Mouse (Mus musculus): ENCODE measurements around the gene Dctn3. TPM values are rescaled to one million over a fixed set of nuclear protein-coding genes. Genes with fewer than 3 reads are reported as not detected.
"Not testable (repeated sequence)": the region's sequence is repeated elsewhere in the genome, so short reads cannot be mapped to it uniquely, and the experiment has no call there.

The Dctn3 gene
- 301 and 330 TPM in 2 replicates for polyA plus RNA-seq (2014; fragmentation: Nextera tagmentation; extraction: Ambion mirVana)

GRCm38 (mm10) chr4:41722918-41723351, at the start of gene Dctn3:
Dctn3 (minus strand) TSS chr4:41723170.
- peaks cover 15% of the 10 kb centered on the region for H3K27me3 ChIP-seq (replicated peaks; ENCODE audit: control insufficient read depth, insufficient read depth, low read length)
- H3K4me1 ChIP-seq (ENCODE audit: control insufficient read depth, insufficient read depth, low read length), result peaks cover 27% of the 10 kb centered on the region
- peak within 1 kb of the TSS; percentile 86 for H3K4me2 ChIP-seq (ENCODE audit: low read length)
- ATAC-seq, result peak; percentile 96
- H3K4me3 ChIP-seq (ENCODE audit: low read depth, low read length), result peak within 1 kb of the TSS; percentile 93
- peak within 1 kb of the TSS; percentile 91 for H3K9ac ChIP-seq (ENCODE audit: low read length)
- H3K9me3 ChIP-seq (replicated peaks; ENCODE audit: control insufficient read depth, low read length), result no peaks in the 10 kb centered on the region
- peak; percentile 100 for DNase-seq (ENCODE audit: low spot score)
- no peak within 1 kb of the TSS for H3K27ac ChIP-seq (ENCODE audit: low read depth, low read length)
- peaks cover 23% of the 10 kb centered on the region for H3K36me3 ChIP-seq (ENCODE audit: control insufficient read depth, insufficient read depth, low read length)
- under 1% methylated on average over 27 of the region's 27 CpGs for WGBS

GRCm38 (mm10) chr4:41767301-41767700, 44.3 kb upstream of the Dctn3 start:
- not testable (repeated sequence) for H3K4me3 ChIP-seq (ENCODE audit: low read depth, low read length); H3K9ac ChIP-seq (ENCODE audit: low read length); DNase-seq (ENCODE audit: low spot score); H3K27me3 ChIP-seq (replicated peaks; ENCODE audit: control insufficient read depth, insufficient read depth, low read length); H3K4me1 ChIP-seq (ENCODE audit: control insufficient read depth, insufficient read depth, low read length); H3K4me2 ChIP-seq (ENCODE audit: low read length); H3K27ac ChIP-seq (ENCODE audit: low read depth, low read length); ATAC-seq; H3K9me3 ChIP-seq (replicated peaks; ENCODE audit: control insufficient read depth, low read length); H3K36me3 ChIP-seq (ENCODE audit: control insufficient read depth, insufficient read depth, low read length)
- WGBS, result 82% methylated on average over 10 of the region's 10 CpGs

GRCm38 (mm10) chr4:41763176-41763575, 40.2 kb upstream of the Dctn3 start:
- 73% methylated on average over 3 of the region's 6 CpGs for WGBS

GRCm38 (mm10) chr4:41762688-41763114, 39.7 kb upstream of the Dctn3 start:
- not testable (repeated sequence) for ATAC-seq; H3K27me3 ChIP-seq (replicated peaks; ENCODE audit: control insufficient read depth, insufficient read depth, low read length); H3K4me2 ChIP-seq (ENCODE audit: low read length); H3K9me3 ChIP-seq (replicated peaks; ENCODE audit: control insufficient read depth, low read length); H3K9ac ChIP-seq (ENCODE audit: low read length); H3K27ac ChIP-seq (ENCODE audit: low read depth, low read length); H3K36me3 ChIP-seq (ENCODE audit: control insufficient read depth, insufficient read depth, low read length); H3K4me3 ChIP-seq (ENCODE audit: low read depth, low read length)
- peak; percentile 37 for DNase-seq (ENCODE audit: low spot score)
- H3K4me1 ChIP-seq (ENCODE audit: control insufficient read depth, insufficient read depth, low read length), result peaks cover 18% of the 10 kb centered on the region
- 39% methylated on average over 8 of the region's 8 CpGs for WGBS

More at GRCm38 (mm10) chr4:41763176-41763575, 40.2 kb upstream of the Dctn3 start:
- peaks cover 18% of the 10 kb centered on the region for H3K4me1 ChIP-seq (ENCODE audit: control insufficient read depth, insufficient read depth, low read length)
- not testable (repeated sequence) for H3K9ac ChIP-seq (ENCODE audit: low read length); H3K27me3 ChIP-seq (replicated peaks; ENCODE audit: control insufficient read depth, insufficient read depth, low read length); H3K4me3 ChIP-seq (ENCODE audit: low read depth, low read length); H3K4me2 ChIP-seq (ENCODE audit: low read length); H3K9me3 ChIP-seq (replicated peaks; ENCODE audit: control insufficient read depth, low read length); ATAC-seq; H3K36me3 ChIP-seq (ENCODE audit: control insufficient read depth, insufficient read depth, low read length); DNase-seq (ENCODE audit: low spot score); H3K27ac ChIP-seq (ENCODE audit: low read depth, low read length)

GRCm38 (mm10) chr4:41762099-41762687, 39.2 kb upstream of the Dctn3 start:
- no peaks in the 10 kb centered on the region for H3K27me3 ChIP-seq (replicated peaks; ENCODE audit: control insufficient read depth, insufficient read depth, low read length)
- peaks cover 18% of the 10 kb centered on the region for H3K4me1 ChIP-seq (ENCODE audit: control insufficient read depth, insufficient read depth, low read length)
- DNase-seq (ENCODE audit: low spot score) (no peak), ATAC-seq (peak; percentile 13; the same call in 1 of the 2 replicates)
- no peaks in the 10 kb centered on the region for H3K9me3 ChIP-seq (replicated peaks; ENCODE audit: control insufficient read depth, low read length)
- no peaks in the 10 kb centered on the region for H3K36me3 ChIP-seq (ENCODE audit: control insufficient read depth, insufficient read depth, low read length)
- 43% methylated on average over 8 of the region's 8 CpGs for WGBS
- H3K9ac ChIP-seq (ENCODE audit: low read length), result no peak overlapping the region; the same call in 1 of the 2 replicates
- no peak overlapping the region; the same call in 1 of the 2 replicates for H3K27ac ChIP-seq (ENCODE audit: low read depth, low read length)
- H3K4me2 ChIP-seq (ENCODE audit: low read length), result no peak overlapping the region
- no peak overlapping the region for H3K4me3 ChIP-seq (ENCODE audit: low read depth, low read length)

GRCm38 (mm10) chr4:41761680-41762079, 38.7 kb upstream of the Dctn3 start:
- no peak for DNase-seq (ENCODE audit: low spot score)
- H3K27ac ChIP-seq (ENCODE audit: low read depth, low read length), result peak overlapping the region; percentile 9; the same call in 1 of the 2 replicates
- no peak overlapping the region; the same call in 1 of the 2 replicates for H3K9ac ChIP-seq (ENCODE audit: low read length)
- peaks cover 18% of the 10 kb centered on the region for H3K4me1 ChIP-seq (ENCODE audit: control insufficient read depth, insufficient read depth, low read length)
- no peaks in the 10 kb centered on the region for H3K27me3 ChIP-seq (replicated peaks; ENCODE audit: control insufficient read depth, insufficient read depth, low read length)
- no peak overlapping the region for H3K4me3 ChIP-seq (ENCODE audit: low read depth, low read length)
- H3K4me2 ChIP-seq (ENCODE audit: low read length), result no peak overlapping the region
- H3K9me3 ChIP-seq (replicated peaks; ENCODE audit: control insufficient read depth, low read length), result no peaks in the 10 kb centered on the region
- no peak for ATAC-seq
- H3K36me3 ChIP-seq (ENCODE audit: control insufficient read depth, insufficient read depth, low read length), result no peaks in the 10 kb centered on the region

- DNase-seq (ENCODE audit: low spot score) (no peak), ATAC-seq (no peak)
- peak overlapping the region; percentile 61; the same call in 1 of the 2 replicates for H3K9ac ChIP-seq (ENCODE audit: low read length)
- H3K4me3 ChIP-seq (ENCODE audit: low read depth, low read length), result peak overlapping the region; percentile 30
- H3K27me3 ChIP-seq (replicated peaks; ENCODE audit: control insufficient read depth, insufficient read depth, low read length), result no peaks in the 10 kb centered on the region
- H3K4me2 ChIP-seq (ENCODE audit: low read length), result peak overlapping the region; percentile 47
- H3K9me3 ChIP-seq (replicated peaks; ENCODE audit: control insufficient read depth, low read length), result no peaks in the 10 kb centered on the region
- no peaks in the 10 kb centered on the region for H3K36me3 ChIP-seq (ENCODE audit: control insufficient read depth, insufficient read depth, low read length)
- H3K4me1 ChIP-seq (ENCODE audit: control insufficient read depth, insufficient read depth, low read length), result peaks cover 18% of the 10 kb centered on the region
- H3K27ac ChIP-seq (ENCODE audit: low read depth, low read length), result peak overlapping the region; percentile 9; the same call in 1 of the 2 replicates
- WGBS, result 91% methylated on average over 4 of the region's 4 CpGs
These were observed 37.9 kb upstream of the Dctn3 start for GRCm38 (mm10) chr4:41760911-41761310.

- ATAC-seq, result peak; percentile 73
- peak; percentile 82 for DNase-seq (ENCODE audit: low spot score)
- peaks cover 18% of the 10 kb centered on the region for H3K4me1 ChIP-seq (ENCODE audit: control insufficient read depth, insufficient read depth, low read length)
- H3K4me2 ChIP-seq (ENCODE audit: low read length), result peak overlapping the region; percentile 47
- under 1% methylated on average over 14 of the region's 15 CpGs for WGBS
- H3K36me3 ChIP-seq (ENCODE audit: control insufficient read depth, insufficient read depth, low read length), result no peaks in the 10 kb centered on the region
- H3K9me3 ChIP-seq (replicated peaks; ENCODE audit: control insufficient read depth, low read length), result no peaks in the 10 kb centered on the region
- no peaks in the 10 kb centered on the region for H3K27me3 ChIP-seq (replicated peaks; ENCODE audit: control insufficient read depth, insufficient read depth, low read length)
- H3K27ac ChIP-seq (ENCODE audit: low read depth, low read length), result no peak overlapping the region
- peak overlapping the region; percentile 61 for H3K9ac ChIP-seq (ENCODE audit: low read length)
- peak overlapping the region; percentile 30 for H3K4me3 ChIP-seq (ENCODE audit: low read depth, low read length)
These were observed 37.3 kb upstream of the Dctn3 start for GRCm38 (mm10) chr4:41760288-41760721.

GRCm38 (mm10) chr4:41759656-41760287, 36.8 kb upstream of the Dctn3 start:
- Histone ChIP-seq H3K27ac (ENCODE audit: low read depth, low read length) (no peak overlapping the region), H3K4me3 (ENCODE audit: low read depth, low read length) (peak overlapping the region; percentile 30)
- WGBS, result 45% methylated on average over 6 of the region's 6 CpGs

More at GRCm38 (mm10) chr4:41759656-41760287, 36.8 kb upstream of the Dctn3 start:
- no peak for ATAC-seq
- Histone ChIP-seq H3K9ac (ENCODE audit: low read length) (peak overlapping the region; percentile 61), H3K27me3 (replicated peaks; ENCODE audit: control insufficient read depth, insufficient read depth, low read length) (no peaks in the 10 kb centered on the region), H3K9me3 (replicated peaks; ENCODE audit: control insufficient read depth, low read length) (no peaks in the 10 kb centered on the region), H3K4me1 (ENCODE audit: control insufficient read depth, insufficient read depth, low read length) (peaks cover 21% of the 10 kb centered on the region), H3K4me2 (ENCODE audit: low read length) (peak overlapping the region; percentile 47), H3K36me3 (ENCODE audit: control insufficient read depth, insufficient read depth, low read length) (no peaks in the 10 kb centered on the region)
- no peak for DNase-seq (ENCODE audit: low spot score)

All from forebrain, embryonic 14.5 days (tissue).